Mouse (Mus musculus) adrenal gland, adult 8-10 months (tissue): ENCODE data around the gene Ccdc85b. TPM values are rescaled to one million over a fixed set of nuclear protein-coding genes. Genes with fewer than 3 reads are reported as not detected.

Experiments
- DNase-seq: peaks from one replicate; pipeline ENCODE4 v3.0.0; 2022
- total RNA-seq, 4 experiments: library from RNA; stranded (reverse); gene quantifications; 2 replicates each; pipeline ENCODE4 v1.2.4; 2022

Gene Ccdc85b
- total RNA-seq, 4 experiments from 2014 or later = 8.9 to 12.4 (median 11.4) TPM

DNA sequence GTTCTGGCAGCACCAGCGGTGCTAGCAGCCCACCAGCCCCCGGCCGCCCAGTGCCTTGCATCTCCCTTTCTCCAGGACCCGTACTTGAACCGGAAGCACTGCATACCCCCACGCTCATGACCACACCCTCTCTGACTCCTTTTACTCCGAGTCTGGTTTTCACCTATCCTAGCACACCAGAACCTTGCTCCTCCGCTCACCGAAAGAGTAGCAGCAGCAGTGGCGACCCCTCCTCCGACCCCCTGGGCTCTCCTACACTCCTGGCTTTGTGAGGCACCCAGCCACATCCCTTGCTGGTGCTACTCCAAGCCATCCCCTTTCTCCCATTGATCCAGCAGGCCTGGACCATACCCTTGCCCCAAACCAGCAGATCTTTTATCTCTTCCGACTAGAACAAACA is 2.7 kb downstream of the Ccdc85b start:
- no peak for DNase-seq

DNA sequence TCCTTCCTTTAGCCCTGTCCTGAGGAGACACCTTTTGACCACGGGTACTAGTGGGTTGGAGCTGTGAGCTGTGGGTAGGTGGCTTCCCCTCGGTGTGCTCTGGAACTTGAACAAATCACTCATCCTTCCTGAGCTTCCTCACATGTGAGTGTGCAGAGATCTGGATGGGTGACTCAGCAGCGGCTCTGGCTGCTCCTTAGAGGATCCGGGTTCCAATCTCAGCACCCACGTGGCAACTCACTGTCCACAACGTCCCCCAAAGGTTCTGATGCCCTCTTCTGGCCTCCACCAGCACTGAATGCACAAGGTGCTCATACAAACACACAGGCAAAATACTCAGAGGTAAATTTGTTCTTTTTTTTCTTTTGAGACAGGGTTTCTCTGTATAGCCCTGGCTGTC is 5.9 kb downstream of the Ccdc85b start:
- DNase-seq = no peak

- no peak for DNase-seq
These were observed 8.0 kb downstream of the Ccdc85b start for GRCm38 (mm10) chr19:5449673-5450072.

GRCm38 (mm10) chr19:5448354-5449150 is 9.1 kb downstream of the Ccdc85b start:
- DNase-seq = no peak

GRCm38 (mm10) chr19:5447515-5448353 is 10.0 kb downstream of the Ccdc85b start, which contains the start of gene Fosl1:
Gene Fosl1, plus strand, starts transcription at chr19:5447547.
- DNase-seq = no peak

- no peak for DNase-seq
These were observed 11.9 kb downstream of the Ccdc85b start for GRCm38 (mm10) chr19:5445747-5446146.

GRCm38 (mm10) chr19:5444954-5445353 is 12.7 kb downstream of the Ccdc85b start:
- DNase-seq = no peak

DNA sequence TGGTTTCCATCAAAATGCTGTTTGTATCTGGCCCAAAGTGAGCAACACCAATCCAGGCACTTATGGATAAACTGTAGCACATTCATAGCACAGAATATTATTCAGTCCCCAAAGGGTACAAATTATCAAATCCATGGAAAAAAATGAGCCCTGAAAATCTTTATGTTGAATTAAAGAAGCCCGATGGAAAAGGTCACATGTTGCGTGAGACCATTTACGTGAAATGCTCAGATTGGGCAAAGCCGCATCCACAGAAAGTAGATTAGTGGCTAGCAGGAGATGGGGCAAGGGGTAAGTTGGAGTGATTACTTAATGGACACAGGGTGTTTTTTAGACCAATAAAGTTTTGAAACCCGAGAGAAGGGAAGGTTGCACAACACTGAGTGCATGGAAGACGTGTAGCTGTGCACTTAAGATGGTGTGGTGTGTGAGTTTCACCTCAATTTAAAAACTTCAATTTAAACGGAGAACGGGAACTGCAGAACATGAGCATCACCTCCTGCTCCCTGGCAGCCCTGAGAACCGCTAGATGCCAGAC is 13.3 kb downstream of the Ccdc85b start:
- DNase-seq = no peak

GRCm38 (mm10) chr19:5433951-5434350 is 23.7 kb downstream of the Ccdc85b start:
- DNase-seq = no peak

GRCm38 (mm10) chr19:5432992-5433852 is 24.5 kb downstream of the Ccdc85b start:
- peak; percentile 53 for DNase-seq

- DNase-seq = no peak
These were observed 25.7 kb downstream of the Ccdc85b start for GRCm38 (mm10) chr19:5431911-5432464.

GRCm38 (mm10) chr19:5430408-5430807 is 27.3 kb downstream of the Ccdc85b start:
- no peak for DNase-seq

DNA sequence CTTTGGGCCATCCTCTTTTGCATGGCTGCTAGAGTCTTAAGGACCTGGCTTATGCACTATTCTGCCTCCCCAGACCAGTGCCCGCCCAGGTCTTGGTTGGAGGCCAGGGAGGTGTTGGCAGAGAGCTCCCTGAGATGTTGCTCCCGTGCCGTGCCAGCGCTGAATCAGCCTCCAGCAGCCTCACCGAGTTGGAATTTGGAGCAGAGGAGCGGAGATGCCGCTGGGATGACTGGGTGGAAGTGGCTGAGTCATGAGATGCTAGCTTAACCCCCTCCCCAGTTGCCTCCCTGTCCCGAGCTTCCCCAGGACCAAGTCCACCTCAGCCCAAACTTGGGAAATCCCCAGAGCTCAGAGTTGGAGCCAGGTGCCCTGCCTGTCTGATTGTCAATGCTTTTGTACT is 27.9 kb downstream of the Ccdc85b start:
- DNase-seq = peak; percentile 87

DNA sequence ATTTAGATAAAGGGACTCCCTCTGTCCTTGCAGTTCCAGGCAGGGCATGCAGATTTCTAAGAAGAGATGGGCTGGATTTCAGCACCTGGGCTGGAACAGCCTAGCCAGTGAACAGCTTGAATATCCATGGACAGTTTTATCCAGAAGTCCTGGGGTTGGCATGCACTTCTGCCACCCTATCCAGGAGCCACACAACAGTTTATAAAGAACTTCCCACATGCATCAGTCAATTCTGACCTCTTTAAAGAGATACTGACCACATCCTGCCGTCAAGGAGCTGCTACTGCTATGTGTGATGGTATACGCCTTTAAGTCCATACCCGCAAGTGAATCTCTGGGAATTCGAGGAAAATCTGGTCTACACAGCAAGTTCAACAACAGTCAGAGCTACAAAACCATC is 28.5 kb downstream of the Ccdc85b start:
- DNase-seq = no peak

GRCm38 (mm10) chr19:5428083-5428482 is 29.6 kb downstream of the Ccdc85b start:
- no peak for DNase-seq

GRCm38 (mm10) chr19:5426640-5427290 is 30.9 kb downstream of the Ccdc85b start:
- DNase-seq = no peak

- no peak for DNase-seq
These were observed 31.7 kb downstream of the Ccdc85b start for GRCm38 (mm10) chr19:5425906-5426565.

GRCm38 (mm10) chr19:5424782-5425741 is 32.6 kb downstream of the Ccdc85b start, which contains the start of the genes Drap1 and AI837181:
Gene Drap1, minus strand, starts transcription at chr19:5424979.
Gene AI837181, plus strand, starts transcription at chr19:5425144.
- DNase-seq = peak; percentile 89

DNA sequence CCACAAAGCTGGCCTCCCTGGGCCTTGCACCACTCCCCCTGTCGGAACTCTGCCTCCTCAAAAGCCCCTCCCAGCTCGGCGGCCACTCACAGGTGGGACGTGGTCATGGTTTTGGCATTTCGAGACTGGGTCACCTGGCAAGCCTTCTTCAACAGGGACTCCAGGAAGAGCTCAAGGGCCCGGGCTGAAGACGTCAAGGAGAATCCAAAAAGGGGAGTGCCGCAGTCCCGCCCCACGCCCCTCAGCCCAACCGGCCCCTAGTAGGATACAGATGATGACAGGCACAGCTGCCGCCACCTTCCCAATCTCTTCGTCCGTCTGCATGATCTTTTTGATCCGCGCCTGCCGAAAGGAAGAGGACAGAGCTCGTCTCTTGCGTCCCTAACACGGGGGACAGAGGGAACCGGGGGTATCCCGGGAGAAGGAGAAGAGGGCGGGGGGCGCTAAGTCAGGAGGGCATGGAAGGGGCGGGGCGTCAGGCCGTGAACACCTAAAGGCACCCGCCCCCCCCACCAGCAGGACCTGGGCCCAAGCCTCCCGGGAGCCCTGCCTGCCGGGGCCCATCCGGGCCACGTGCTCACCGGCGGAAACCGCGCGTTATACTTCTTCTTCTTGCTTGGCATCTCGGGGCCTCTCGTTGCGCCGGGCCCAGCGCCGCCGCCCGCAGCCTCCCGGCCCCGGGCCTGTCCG is 33.5 kb downstream of the Ccdc85b start:
- DNase-seq = peak; percentile 74
